Mouse (Mus musculus): ENCODE measurements around the gene Ccr1l1.

Gene Ccr1l1

GRCm38 (mm10) chr9:123928759-123929246 is 49.4 kb downstream of the Ccr1l1 start:
- DNase-seq (ENCODE audit: extremely low read depth, low read depth): peak; percentile 100

GRCm38 (mm10) chr9:123928118-123928758 is 50.0 kb downstream of the Ccr1l1 start:
- peak; percentile 93 for DNase-seq (ENCODE audit: extremely low read depth, low read depth)

- no peak for DNase-seq (ENCODE audit: extremely low read depth, low read depth)
These were observed 50.8 kb downstream of the Ccr1l1 start for GRCm38 (mm10) chr9:123927281-123927960.

Data from MEL-GATA-1-ER (cell line).